7 mouse cellular contexts compared by ENCODE assay signal in genomic region chr1:171503250-171503591, GRCm38 (mm10). TPM values are rescaled to one million over a fixed set of nuclear protein-coding genes. Genes with fewer than 3 reads are reported as not detected.
DNase-seq lines count a peak whose midpoint lies in the region; ATAC-seq lines count a peak whose summit lies in the region.

Gene Alyref2 (plus strand): TSS chr1:171503478.

- peak within 1 kb of the TSS; percentile 74 for H3K9ac ChIP-seq in intestine, embryonic 14.5 days (ENCODE audit: low read length)

- peak within 1 kb of the TSS; percentile 93 for H3K27ac ChIP-seq in intestine, embryonic 14.5 days (ENCODE audit: low read depth)

- WGBS in intestine, embryonic 14.5 days = under 1% methylated on average over 19 of the region's 19 CpGs

- no peaks in the 10 kb centered on the region for H3K36me3 ChIP-seq in intestine, embryonic 14.5 days (ENCODE audit: control insufficient read depth, insufficient read depth, low read length)

- intact Hi-C loops in gastrocnemius, postnatal 14 days (cut with DNase I; ENCODE audit: low total_unique reads) = no loop called here
- intact Hi-C loops in left cerebral cortex, postnatal 14 days (cut with DNase I) = loop anchor here (1.0 to 5.0 kb wide), 3 partner anchors 64 to 154 kb away; partner anchors contain the start of gene Klhdc9

- H3K4me1 ChIP-seq in intestine, embryonic 14.5 days (replicated peaks; ENCODE audit: control insufficient read depth, insufficient read depth, low read length) = peaks cover 8% of the 10 kb centered on the region

- H3K9me3 ChIP-seq in intestine, embryonic 14.5 days (ENCODE audit: control insufficient read depth, low read length) = 0 out of 2 replicates have a peak, but pooled peaks cover 3% of the 10 kb centered on the region

- peak; percentile 86 for ATAC-seq in intestine, embryonic 14.5 days (replicated peaks; ENCODE audit: low FRiP score, low TSS enrichment, low read depth)

- H3K27me3 ChIP-seq in intestine, embryonic 14.5 days (replicated peaks; ENCODE audit: control insufficient read depth, insufficient read depth, low read length) = no peaks in the 10 kb centered on the region

- peak; percentile 94 for DNase-seq in adrenal gland, adult 8-10 months
- peak; percentile 97 for DNase-seq in embryo, embryonic 10.5 days (ENCODE audit: low spot score)
- DNase-seq in gastrocnemius, postnatal 14 days = peak; percentile 93
- DNase-seq in intestine, embryonic 14.5 days (ENCODE audit: low spot score) = peak; percentile 93
- peak; percentile 95 to 98 for DNase-seq in left cerebral cortex, postnatal 14 days (ENCODE audit: low spot score in 2 of 2)
- peak; percentile 98 for DNase-seq in mesoderm, embryonic 11.5 days (ENCODE audit: low read depth, low spot score)
- DNase-seq in spleen, adult 12 weeks (ENCODE audit: low spot score) = peak; percentile 79

- H3K4me2 ChIP-seq in intestine, embryonic 14.5 days (ENCODE audit: low read length) = peak within 1 kb of the TSS; percentile 63

- H3K4me3 ChIP-seq in intestine, embryonic 14.5 days (ENCODE audit: low read depth, low read length) = peak within 1 kb of the TSS; percentile 56

RNA-seq across cellular contexts. Expression of gene Alyref2, which starts in this region (rescaled TPM):
- 1 to 10 TPM; 6.0 to 9.4 (median 7.0) TPM for total RNA-seq in adrenal gland, adult 8-10 months (2022)
- total RNA-seq in gastrocnemius, postnatal 14 days (2021) = 1 to 10 TPM; 2.1 to 2.5 TPM
- 10.9 and 12.3 TPM in 2 replicates for polyA plus RNA-seq in intestine, embryonic 14.5 days (2014; fragmentation: Nextera tagmentation; extraction: Ambion mirVana)
- total RNA-seq in left cerebral cortex, postnatal 14 days (2021) = 1 to 10 TPM; 4.8 to 5.3 TPM

Comparison
In these comparisons a context has a peak if more than half of its experiments do, and no peak if none do; other contexts are left out.
1. Peak in every context shown above with its lines: DNase-seq, ATAC-seq, H3K4me3 ChIP-seq and H3K27ac ChIP-seq.